In the genomic region with DNA sequence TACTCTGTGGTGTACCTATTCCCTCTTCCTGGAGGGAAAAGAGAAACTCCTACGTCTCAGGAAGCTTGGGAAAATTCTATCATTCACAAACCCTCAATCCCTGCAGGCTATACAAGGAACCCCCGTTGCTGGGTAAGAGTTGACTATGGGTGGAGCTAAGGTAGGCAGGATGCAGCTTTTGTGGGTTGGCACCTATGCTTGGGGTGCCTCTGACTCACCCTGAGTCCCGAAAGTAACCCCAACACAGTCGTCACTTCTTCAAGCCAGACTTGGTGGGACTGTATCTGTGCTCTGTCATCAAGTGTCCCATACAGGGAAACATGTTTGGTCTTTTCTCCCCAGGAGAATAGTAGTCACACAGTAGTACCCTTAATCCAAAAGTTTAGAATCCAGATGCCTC, we compare ENCODE assay signal across 23 mouse cellular contexts.
DNase-seq lines count a peak whose midpoint lies in the region; ATAC-seq and TF ChIP-seq lines count a peak whose summit lies in the region.
"Had no signal": no experiment of that assay in that cellular context is flagged by ENCODE, and none has a peak within 500 bp of the region (broad histone marks: within the 10 kb centered on the region; RNA-seq: fewer than 3 reads in every experiment).

No protein-coding gene starts in this region.

- no peak overlapping the region for H3K4me3 ChIP-seq in neural tube, embryonic 11.5 days (ENCODE audit: low read depth, low read length)
- H3K4me3 ChIP-seq in neural tube, embryonic 15.5 days (replicated peaks), result no peak overlapping the region
- H3K4me3 ChIP-seq in MEL (ENCODE audit: control insufficient read depth in 1 of 2, insufficient read depth in 1 of 2, low read depth in 2 of 2, low read length in 2 of 2), result no peak overlapping the region
- H3K4me3 ChIP-seq: embryonic facial prominence, embryonic 15.5 days; erythroblast, embryonic 14.5 days; forebrain, embryonic 10.5 days; gastrocnemius, adult 2 months; hindbrain, embryonic 12.5 days; intestine, embryonic 15.5 days had no signal

- TF ChIP-seq EP300 in MEL (IDR thresholded peaks at IDR 0.05; ENCODE audit: low read depth in 1 of 2, low read length in 2 of 2), result no peak

- no peak overlapping the region for H3K9ac ChIP-seq in neural tube, embryonic 11.5 days (ENCODE audit: low read length)
- no peak overlapping the region for H3K9ac ChIP-seq in neural tube, embryonic 15.5 days (replicated peaks)
- no peak overlapping the region for H3K9ac ChIP-seq in MEL (ENCODE audit: control insufficient read depth, low read depth, low read length, poor library complexity, severe bottlenecking)
- H3K9ac ChIP-seq: embryonic facial prominence, embryonic 15.5 days; hindbrain, embryonic 12.5 days; intestine, embryonic 15.5 days had no signal

- ATAC-seq in neural tube, embryonic 11.5 days (ENCODE audit: insufficient read depth, low FRiP score, low TSS enrichment), result no peak
- no peak for ATAC-seq in neural tube, embryonic 15.5 days (ENCODE audit: low FRiP score)
- ATAC-seq: Patski had no signal

- H3K27ac ChIP-seq in neural tube, embryonic 11.5 days (ENCODE audit: low read depth, low read length), result no peak overlapping the region
- H3K27ac ChIP-seq in neural tube, embryonic 15.5 days (replicated peaks), result no peak overlapping the region
- H3K27ac ChIP-seq in MEL (ENCODE audit: control insufficient read depth, low read depth, low read length), result no peak overlapping the region
- H3K27ac ChIP-seq: embryonic facial prominence, embryonic 15.5 days; forebrain, embryonic 10.5 days; gastrocnemius, adult 2 months; hindbrain, embryonic 12.5 days; hindbrain, postnatal 0 days; intestine, embryonic 15.5 days had no signal

- no peaks in the 10 kb centered on the region for H3K9me3 ChIP-seq in neural tube, embryonic 11.5 days (ENCODE audit: control insufficient read depth, low read length)
- no peaks in the 10 kb centered on the region for H3K9me3 ChIP-seq in neural tube, embryonic 15.5 days (replicated peaks)
- no peaks in the 10 kb centered on the region for H3K9me3 ChIP-seq in MEL (replicated peaks; ENCODE audit: insufficient read depth, low read length)
- H3K9me3 ChIP-seq: embryonic facial prominence, embryonic 15.5 days; forebrain, embryonic 10.5 days; hindbrain, embryonic 12.5 days; intestine, embryonic 15.5 days had no signal

- H3K4me1 ChIP-seq in neural tube, embryonic 11.5 days (ENCODE audit: control insufficient read depth, insufficient read depth, low read length), result peaks cover 4% of the 10 kb centered on the region; the same call in 1 of the 2 replicates
- H3K4me1 ChIP-seq in neural tube, embryonic 15.5 days, result peaks cover 12% of the 10 kb centered on the region
- H3K4me1 ChIP-seq in MEL (ENCODE audit: control insufficient read depth in 1 of 2, insufficient read depth in 2 of 2, low read length in 2 of 2), result peaks cover 0 to 16% of the 10 kb centered on the region in 2 experiments; a peak in 3 of 4 replicates
- H3K4me1 ChIP-seq: intestine, embryonic 15.5 days had no signal

- H3K36me3 ChIP-seq in neural tube, embryonic 11.5 days (ENCODE audit: control insufficient read depth, insufficient read depth, low read length), result no peaks in the 10 kb centered on the region
- H3K36me3 ChIP-seq in neural tube, embryonic 15.5 days, result no peaks in the 10 kb centered on the region
- peaks cover 0 to 12% of the 10 kb centered on the region in 2 experiments; a peak in 3 of 4 replicates for H3K36me3 ChIP-seq in MEL (ENCODE audit: control insufficient read depth in 1 of 2, insufficient read depth in 2 of 2, low read length in 2 of 2)
- H3K36me3 ChIP-seq: forebrain, embryonic 10.5 days; hindbrain, embryonic 12.5 days had no signal

- no peak for TF ChIP-seq POLR2A in MEL (IDR thresholded peaks at IDR 0.05; ENCODE audit: control insufficient read depth in 1 of 2, insufficient read depth in 1 of 2, low read depth in 1 of 2, low read length in 2 of 2, poor library complexity in 1 of 2)

- H3K79me2 ChIP-seq in MEL (ENCODE audit: control insufficient read depth, insufficient read depth, low read length, poor library complexity), result no peaks in the 10 kb centered on the region

- H3K4me2 ChIP-seq in neural tube, embryonic 11.5 days (ENCODE audit: low read depth), result no peak overlapping the region
- H3K4me2 ChIP-seq in neural tube, embryonic 15.5 days, result no peak overlapping the region
- H3K4me2 ChIP-seq: embryonic facial prominence, embryonic 15.5 days; hindbrain, embryonic 12.5 days; intestine, embryonic 15.5 days had no signal

- no peak for TF ChIP-seq RAD21 in MEL (IDR thresholded peaks at IDR 0.05; ENCODE audit: low read depth, low read length)

- H3K27me3 ChIP-seq in neural tube, embryonic 11.5 days (ENCODE audit: control insufficient read depth, insufficient read depth, low read length), result no peaks in the 10 kb centered on the region
- H3K27me3 ChIP-seq in neural tube, embryonic 15.5 days (replicated peaks), result no peaks in the 10 kb centered on the region
- no peaks in the 10 kb centered on the region for H3K27me3 ChIP-seq in MEL (ENCODE audit: control insufficient read depth in 1 of 2, insufficient read depth in 2 of 2, low read length in 2 of 2)
- H3K27me3 ChIP-seq: embryonic facial prominence, embryonic 15.5 days; hindbrain, embryonic 12.5 days; intestine, embryonic 15.5 days; Patski had no signal

- peak; percentile 9 for DNase-seq in neural tube, embryonic 11.5 days (ENCODE audit: low spot score)
- DNase-seq in CD4-positive helper T cell, adult 2 months (ENCODE audit: low read depth, low spot score), result peak; percentile 42
- peak; percentile 21 for DNase-seq in MEL (ENCODE audit: low read depth, low spot score)
- peak; percentile 51 to 76 for DNase-seq in natural killer cell, adult 2 months (ENCODE audit: low spot score in 2 of 2)
- DNase-seq in right cerebral cortex, adult 18-20 months, result no peak
- DNase-seq in layer of hippocampus, adult 8-10 months (ENCODE audit: low spot score in 2 of 2), result no peak
- DNase-seq: adrenal gland, adult 2 months; adrenal gland, postnatal 36 days; cerebellum, adult 8-10 months; cerebellum, postnatal 14 days; embryo, embryonic 11 days; gastrocnemius, adult 2 months; gastrocnemius, postnatal 25 days; heart, postnatal 10 days; heart, postnatal 4 days had no signal

- no peak for TF ChIP-seq CTCF in MEL (IDR thresholded peaks at IDR 0.05 in 2 of 3, conservative IDR thresholded peaks at IDR 0.05 in 1 of 3; ENCODE audit: control insufficient read depth in 1 of 3, insufficient read depth in 1 of 3, low read depth in 2 of 3, low read length in 3 of 3, poor library complexity in 1 of 3, severe bottlenecking in 1 of 3)

- WGBS in neural tube, embryonic 11.5 days, result 82% methylated on average over 4 of the region's 4 CpGs
- 82% methylated on average over 4 of the region's 4 CpGs for WGBS in neural tube, embryonic 15.5 days

TF ChIP-seq in MEL, 35 proteins besides CTCF, POLR2A, EP300 and RAD21:
- TF ChIP-seq ZKSCAN1 (IDR thresholded peaks at IDR 0.05; ENCODE audit: low read depth, low read length) (no peak), NELFE (IDR thresholded peaks at IDR 0.05; ENCODE audit: low read depth, low read length) (no peak), UBTF (IDR thresholded peaks at IDR 0.05; ENCODE audit: borderline replicate concordance, insufficient read depth, low read depth, low read length) (no peak), GABPA (IDR thresholded peaks at IDR 0.05; ENCODE audit: low read depth, low read length) (no peak)

Comparison
In these comparisons a context has a peak if more than half of its experiments do, and no peak if none do; other contexts are left out.
1. DNase-seq: peak in neural tube, embryonic 11.5 days (single experiment), CD4-positive helper T cell, adult 2 months (single experiment), MEL (single experiment) and natural killer cell, adult 2 months (2 of 2); none in right cerebral cortex, adult 18-20 months (single experiment) and layer of hippocampus, adult 8-10 months (0 of 2).